Mouse (Mus musculus): ENCODE measurements around the gene Wipi1. TPM values are rescaled to one million over a fixed set of nuclear protein-coding genes. Genes with fewer than 3 reads are reported as not detected.

Wipi1 gene
- total and polyA plus RNA-seq, 3 experiments, result 1.8 to 2.2 (median 2.0) TPM

DNA sequence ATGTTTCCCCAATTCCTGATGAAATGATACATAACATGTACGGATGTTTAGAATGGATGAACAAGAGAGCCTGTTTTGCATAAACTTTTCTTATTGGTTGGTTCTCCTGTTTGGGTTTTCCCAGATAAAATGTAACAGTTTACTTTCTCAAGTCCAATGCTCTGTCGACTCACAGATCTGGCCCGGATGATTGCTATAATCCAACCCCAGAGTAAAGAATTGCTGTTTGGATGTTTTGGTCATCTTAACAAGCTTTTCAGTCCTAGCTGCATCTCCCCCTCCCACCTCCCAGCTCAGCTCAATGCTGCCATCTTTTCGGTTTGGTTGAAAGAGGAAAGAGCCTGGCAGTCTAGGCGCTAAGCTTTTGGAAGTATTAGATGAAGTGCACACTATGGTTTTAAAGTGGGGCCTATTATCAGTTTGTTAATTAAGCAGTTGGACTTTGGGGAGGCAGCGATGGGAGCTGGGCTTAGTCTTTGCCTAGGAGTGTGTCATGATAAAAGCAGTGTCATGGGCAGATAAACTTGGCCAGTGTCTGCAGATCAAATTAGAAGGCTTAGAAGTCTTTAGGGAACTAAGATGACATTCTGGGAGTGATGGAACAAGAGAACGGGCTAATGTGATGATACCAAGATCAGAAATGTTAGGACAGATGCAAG is 1.2 kb upstream of the Wipi1 start:
- H3K79me2 ChIP-seq (replicated peaks; ENCODE audit: control insufficient read depth, extremely low read depth, insufficient read depth, poor library complexity, severe bottlenecking), result no peaks in the 10 kb centered on the region
- in situ Hi-C loops (cut with MboI; ENCODE audit: low pct_ligation_motif_present, low pct_unique_long_range_greater_than_20kb, low sequenced_read_pairs) (no loop called here), dilution Hi-C loops (cut with MboI; ENCODE audit: extremely low pct_ligation_motif_present, extremely low pct_unique_long_range_greater_than_20kb, low sequenced_read_pairs) (no loop called here)
- H3K9ac ChIP-seq (ENCODE audit: insufficient read depth, low read depth), result no peak overlapping the region
- peak overlapping the region; percentile 63; the same call in 1 of the 2 replicates for H3K4me2 ChIP-seq (ENCODE audit: insufficient read depth, low read depth, poor library complexity, severe bottlenecking)
- H3K27ac ChIP-seq (ENCODE audit: insufficient read depth, low read depth), result no peak overlapping the region
- no peaks in the 10 kb centered on the region for H3K36me3 ChIP-seq (replicated peaks in 1 of 2; ENCODE audit: control insufficient read depth in 1 of 2, insufficient read depth in 1 of 2, low read length in 1 of 2)
- TF ChIP-seq MAZ (IDR thresholded peaks at IDR 0.05; ENCODE audit: low read depth, low read length), result no peak
- no peak for TF ChIP-seq RCOR1 (conservative IDR thresholded peaks at IDR 0.05; ENCODE audit: low read depth, low read length)
- TF ChIP-seq MEF2A (IDR thresholded peaks at IDR 0.05; ENCODE audit: borderline replicate concordance, low read depth, low read length), result no peak
- TF ChIP-seq ZMIZ1 (IDR thresholded peaks at IDR 0.05; ENCODE audit: low read depth, low read length), result no peak
- H3K9me3 ChIP-seq (replicated peaks; ENCODE audit: low read length), result peaks cover 3% of the 10 kb centered on the region
- peaks cover 7 to 12% of the 10 kb centered on the region in 2 experiments; a peak in 3 of 4 replicates for H3K4me1 ChIP-seq (ENCODE audit: control insufficient read depth in 1 of 2, insufficient read depth in 2 of 2)
- no peak for DNase-seq (ENCODE audit: extremely low read depth)
- H3K4me3 ChIP-seq (replicated peaks in 1 of 3; ENCODE audit: low read depth in 2 of 3, low read length in 2 of 3, poor library complexity in 1 of 3), result no peak overlapping the region
- peaks cover 26% of the 10 kb centered on the region for H3K27me3 ChIP-seq (replicated peaks)

DNA sequence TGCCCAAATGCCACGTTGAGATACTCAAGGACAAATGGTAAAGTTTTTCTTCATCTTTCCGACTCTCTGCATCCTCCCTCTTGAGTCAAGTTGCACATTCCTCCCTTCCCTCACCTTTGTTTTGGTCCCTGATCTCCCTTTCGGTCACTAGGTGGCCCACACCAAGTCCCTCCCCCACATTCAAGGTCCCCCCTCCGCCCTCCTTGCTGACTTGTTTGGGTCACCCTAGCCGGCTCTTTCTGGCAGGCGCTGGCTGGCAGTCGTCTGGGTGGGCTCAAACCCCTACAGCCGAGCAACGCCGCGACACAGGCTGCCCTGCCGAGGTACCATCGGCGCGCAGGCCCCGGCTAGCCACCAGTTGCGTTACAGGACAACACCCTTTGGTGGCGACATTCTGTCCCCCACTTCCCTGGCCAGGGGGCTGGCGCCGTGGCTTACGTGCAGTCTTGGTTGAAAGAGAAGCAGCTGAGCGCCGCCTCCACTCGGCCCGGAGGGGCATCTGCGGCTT is 918 bp downstream of the Wipi1 start:
- in situ Hi-C loops (cut with MboI; ENCODE audit: low pct_ligation_motif_present, low pct_unique_long_range_greater_than_20kb, low sequenced_read_pairs) (no loop called here), dilution Hi-C loops (cut with MboI; ENCODE audit: extremely low pct_ligation_motif_present, extremely low pct_unique_long_range_greater_than_20kb, low sequenced_read_pairs) (no loop called here)
- no peaks in the 10 kb centered on the region for H3K36me3 ChIP-seq (replicated peaks in 1 of 2; ENCODE audit: control insufficient read depth in 1 of 2, insufficient read depth in 1 of 2, low read length in 1 of 2)
- H3K27me3 ChIP-seq (replicated peaks), result peaks cover 26% of the 10 kb centered on the region
- H3K9ac ChIP-seq (ENCODE audit: insufficient read depth, low read depth), result peak overlapping the region; percentile 35
- no peak for DNase-seq (ENCODE audit: extremely low read depth)
- H3K4me3 ChIP-seq (replicated peaks in 1 of 3; ENCODE audit: low read depth in 2 of 3, low read length in 2 of 3, poor library complexity in 1 of 3), result peak overlapping the region; percentile 62 to 74 (median 63)
- peaks cover 4 to 12% of the 10 kb centered on the region in 2 experiments; a peak in 3 of 4 replicates for H3K4me1 ChIP-seq (ENCODE audit: control insufficient read depth in 1 of 2, insufficient read depth in 2 of 2)
- TF ChIP-seq HCFC1 (IDR thresholded peaks at IDR 0.05; ENCODE audit: low read depth, low read length), result peak; percentile 9; the same call in 1 of the 2 replicates
- TF ChIP-seq SIN3A (IDR thresholded peaks at IDR 0.05; ENCODE audit: low read length), result peak; percentile 74
- TF ChIP-seq CTCF (conservative IDR thresholded peaks at IDR 0.05 in 1 of 2, IDR thresholded peaks at IDR 0.05 in 1 of 2; ENCODE audit: low read depth in 2 of 2, low read length in 2 of 2), result peak in 1 of 2 experiments; percentile 26; a peak in 1 of 4 replicates
- TF ChIP-seq RCOR1 (conservative IDR thresholded peaks at IDR 0.05; ENCODE audit: low read depth, low read length), result no peak
- no peak; the same call in 1 of the 2 replicates for TF ChIP-seq IRF4 (IDR thresholded peaks at IDR 0.05; ENCODE audit: low read depth, low read length)
- TF ChIP-seq USF2 (conservative IDR thresholded peaks at IDR 0.05; ENCODE audit: low read depth, low read length), result no peak
- TF ChIP-seq CHD2 (IDR thresholded peaks at IDR 0.05; ENCODE audit: low read length), result 0 out of 2 replicates have a peak, but pooled peaks have one; percentile 16
- TF ChIP-seq TCF12 (IDR thresholded peaks at IDR 0.05; ENCODE audit: low read depth, low read length), result 0 out of 2 replicates have a peak, but pooled peaks have one; percentile 10
- no peak for TF ChIP-seq E2F4 (IDR thresholded peaks at IDR 0.05; ENCODE audit: insufficient replicate concordance, low read depth, low read length)
- TF ChIP-seq MAX (IDR thresholded peaks at IDR 0.05; ENCODE audit: low read length), result 0 out of 2 replicates have a peak, but pooled peaks have one; percentile 17
- TF ChIP-seq POLR2AphosphoS2 (IDR thresholded peaks at IDR 0.05; ENCODE audit: low read depth, low read length), result no peak
- no peak for TF ChIP-seq JUN (IDR thresholded peaks at IDR 0.05; ENCODE audit: insufficient read depth, low read depth, low read length)
- TF ChIP-seq MXI1 (IDR thresholded peaks at IDR 0.05; ENCODE audit: low read depth, low read length), result peak; percentile 73; the same call in 1 of the 2 replicates
- TF ChIP-seq POLR2A (IDR thresholded peaks at IDR 0.05; ENCODE audit: low read depth, low read length), result no peak
- TF ChIP-seq MAZ (IDR thresholded peaks at IDR 0.05; ENCODE audit: low read depth, low read length), result peak; percentile 63
- no peak for TF ChIP-seq ETS1 (conservative IDR thresholded peaks at IDR 0.05; ENCODE audit: low read depth, low read length)
- TF ChIP-seq NELFE (IDR thresholded peaks at IDR 0.05; ENCODE audit: low read depth, low read length), result 0 out of 2 replicates have a peak, but pooled peaks have one; percentile 27
- no peak for TF ChIP-seq PAX5 (IDR thresholded peaks at IDR 0.05; ENCODE audit: low read length)
- H3K4me2 ChIP-seq (ENCODE audit: insufficient read depth, low read depth, poor library complexity, severe bottlenecking), result peak overlapping the region; percentile 84
- no peak overlapping the region for H3K27ac ChIP-seq (ENCODE audit: insufficient read depth, low read depth)
- no peaks in the 10 kb centered on the region for H3K79me2 ChIP-seq (replicated peaks; ENCODE audit: control insufficient read depth, extremely low read depth, insufficient read depth, poor library complexity, severe bottlenecking)
- H3K9me3 ChIP-seq (replicated peaks; ENCODE audit: low read length), result peaks cover 2% of the 10 kb centered on the region
